Mouse (Mus musculus) hindbrain, embryonic 10.5 days (tissue): ENCODE measurements at regions not wholly inside any gene's neighbourhood (a gene's known extent, or its start where the extent isn't known, plus 50 kb on each side); places are given as distances from the start of the nearest gene placed in this dataset.
A peak's percentile ranks its signal among the peaks of the same experiment; 100 is the strongest.

Source experiments
- DNase-seq: peaks from one replicate; pipeline ENCODE4 v3.0.0-alpha.2; 2017; ENCODE audit warnings: low spot score
- H3K27ac ChIP-seq: fragments of 300-500 bp; sonication (generic); 2 replicates; pipeline ENCODE4 v1.5.1; 2016; ENCODE audit warnings: mild to moderate bottlenecking, moderate library complexity
- H3K27me3 ChIP-seq: fragments of 300-500 bp; sonication (generic); 2 replicates; pipeline ENCODE4 v1.6.1; 2016; ENCODE audit warnings: mild to moderate bottlenecking; ENCODE audit not compliant: poor library complexity, insufficient read depth, severe bottlenecking
- H3K36me3 ChIP-seq: fragments of 300-500 bp; sonication (generic); 2 replicates; pipeline ENCODE4 v1.6.1; 2016; ENCODE audit warnings: mild to moderate bottlenecking, moderate library complexity
- H3K4me1 ChIP-seq: fragments of 300-500 bp; sonication (generic); replicated peaks from 2 replicates; pipeline ENCODE4 v1.6.1; 2016; ENCODE audit warnings: mild to moderate bottlenecking
- H3K4me3 ChIP-seq: fragments of 300-500 bp; sonication (generic); 2 replicates; pipeline ENCODE4 v1.5.1; 2016; ENCODE audit warnings: mild to moderate bottlenecking, moderate library complexity
- H3K9me3 ChIP-seq: fragments of 300-500 bp; sonication (generic); 2 replicates; pipeline ENCODE4 v1.6.1; 2016; ENCODE audit warnings: mild to moderate bottlenecking, moderate library complexity
- WGBS: fragments of 180-500 bp; shearing (Covaris S2); methylation state at CpG from one replicate; pipeline ENCODE4 v1.1.7; 2016; 5-methylcytosine and 5-hydroxymethylcytosine counted together

GRCm38 (mm10) chr1:111754263-111754857, 110.4 kb downstream of the Dsel start:
- Histone ChIP-seq H3K4me3 (peak overlapping the region; percentile 46), H3K27ac (peak overlapping the region; percentile 74; the same call in 1 of the 2 replicates)
- peak; percentile 9 for DNase-seq

More at GRCm38 (mm10) chr1:111754263-111754857, 110.4 kb downstream of the Dsel start:
- H3K36me3 ChIP-seq = no peaks in the 10 kb centered on the region
- no peaks in the 10 kb centered on the region for H3K27me3 ChIP-seq
- peaks cover 7% of the 10 kb centered on the region for H3K4me1 ChIP-seq
- H3K9me3 ChIP-seq = no peaks in the 10 kb centered on the region
- WGBS = 7% methylated on average over 17 of the region's 20 CpGs
